In genomic region chr1:36088367-36088766, GRCm38 (mm10) we compare ENCODE assay signal across 8 mouse cellular contexts. TPM values are rescaled to one million over a fixed set of nuclear protein-coding genes. Genes with fewer than 3 reads are reported as not detected.
DNase-seq lines count a peak whose midpoint lies in the region; ATAC-seq and TF ChIP-seq lines count a peak whose summit lies in the region.

No protein-coding gene starts in this region.

- ATAC-seq in lung, embryonic 15.5 days (ENCODE audit: borderline replicate concordance, extremely low read depth, low FRiP score, low TSS enrichment) = no peak; the same call in 1 of the 2 replicates
- no peak for ATAC-seq in lung, postnatal 0 days
- no peak for ATAC-seq in embryonic facial prominence, embryonic 13.5 days (ENCODE audit: insufficient number of reproducible peaks, insufficient read depth, low FRiP score, low TSS enrichment, low read depth)
- ATAC-seq in kidney, postnatal 0 days (replicated peaks; ENCODE audit: low FRiP score, low read depth) = peak; percentile 26; the same call in 1 of the 2 replicates
- ATAC-seq in neural tube, embryonic 13.5 days (ENCODE audit: low read depth) = peak; percentile 49

- no peak overlapping the region for H3K9ac ChIP-seq in lung, embryonic 15.5 days
- H3K9ac ChIP-seq in lung, postnatal 0 days (replicated peaks; ENCODE audit: low read depth) = no peak overlapping the region
- H3K9ac ChIP-seq in embryonic facial prominence, embryonic 13.5 days = 0 out of 2 replicates have a peak overlapping the region, but pooled peaks have one; percentile 36
- H3K9ac ChIP-seq in kidney, postnatal 0 days (ENCODE audit: low read depth, low read length) = no peak overlapping the region
- H3K9ac ChIP-seq in neural tube, embryonic 13.5 days = peak overlapping the region; percentile 54

- WGBS in lung, embryonic 15.5 days = 48% methylated on average over 4 of the region's 4 CpGs
- WGBS in lung, postnatal 0 days = 56% methylated on average over 4 of the region's 4 CpGs
- 56% methylated on average over 4 of the region's 4 CpGs for WGBS in embryonic facial prominence, embryonic 13.5 days
- 42% methylated on average over 4 of the region's 4 CpGs for WGBS in kidney, postnatal 0 days
- 56% methylated on average over 4 of the region's 4 CpGs for WGBS in neural tube, embryonic 13.5 days

- H3K4me2 ChIP-seq in lung, embryonic 15.5 days = no peak overlapping the region; the same call in 1 of the 2 replicates
- H3K4me2 ChIP-seq in lung, postnatal 0 days (replicated peaks; ENCODE audit: low read depth, low read length) = no peak overlapping the region
- H3K4me2 ChIP-seq in embryonic facial prominence, embryonic 13.5 days = peak overlapping the region; percentile 24; the same call in 1 of the 2 replicates
- H3K4me2 ChIP-seq in kidney, postnatal 0 days (ENCODE audit: low read length) = no peak overlapping the region
- H3K4me2 ChIP-seq in neural tube, embryonic 13.5 days = no peak overlapping the region

- DNase-seq in lung, postnatal 0 days (ENCODE audit: low spot score) = no peak
- DNase-seq in kidney, postnatal 0 days (ENCODE audit: low spot score) = no peak
- DNase-seq in left cerebral cortex, postnatal 14 days (ENCODE audit: low spot score in 2 of 2) = no peak
- DNase-seq in right cerebral cortex, postnatal 14 days = no peak
- DNase-seq in layer of hippocampus, postnatal 36 days = no peak

- no peak overlapping the region for H3K4me3 ChIP-seq in lung, embryonic 15.5 days
- no peak overlapping the region for H3K4me3 ChIP-seq in lung, postnatal 0 days (ENCODE audit: low read depth, low read length)
- no peak overlapping the region for H3K4me3 ChIP-seq in embryonic facial prominence, embryonic 13.5 days
- no peak overlapping the region for H3K4me3 ChIP-seq in kidney, postnatal 0 days (replicated peaks; ENCODE audit: low read depth, low read length)
- H3K4me3 ChIP-seq in neural tube, embryonic 13.5 days = no peak overlapping the region

- no peak for TF ChIP-seq CTCF in lung, postnatal 0 days (IDR thresholded peaks at IDR 0.05)
- no peak for TF ChIP-seq CTCF in kidney, postnatal 0 days (IDR thresholded peaks at IDR 0.05; ENCODE audit: low read depth)

- no peaks in the 10 kb centered on the region for H3K27me3 ChIP-seq in lung, embryonic 15.5 days
- H3K27me3 ChIP-seq in lung, postnatal 0 days (replicated peaks; ENCODE audit: insufficient read depth, low read length) = no peaks in the 10 kb centered on the region
- H3K27me3 ChIP-seq in embryonic facial prominence, embryonic 13.5 days = no peaks in the 10 kb centered on the region
- H3K27me3 ChIP-seq in kidney, postnatal 0 days (ENCODE audit: insufficient read depth, low read length) = no peaks in the 10 kb centered on the region
- no peaks in the 10 kb centered on the region for H3K27me3 ChIP-seq in neural tube, embryonic 13.5 days

- intact Hi-C loops in left cerebral cortex, postnatal 14 days (cut with DNase I) = no loop called here

- peaks cover 28% of the 10 kb centered on the region for H3K4me1 ChIP-seq in lung, embryonic 15.5 days
- peaks cover 17% of the 10 kb centered on the region for H3K4me1 ChIP-seq in lung, postnatal 0 days (ENCODE audit: insufficient read depth, low read depth, low read length)
- peaks cover 31% of the 10 kb centered on the region for H3K4me1 ChIP-seq in embryonic facial prominence, embryonic 13.5 days
- peaks cover 33% of the 10 kb centered on the region for H3K4me1 ChIP-seq in kidney, postnatal 0 days (replicated peaks; ENCODE audit: insufficient read depth, low read length)
- peaks cover 50% of the 10 kb centered on the region for H3K4me1 ChIP-seq in neural tube, embryonic 13.5 days (replicated peaks)

- TF ChIP-seq EP300 in lung, postnatal 0 days (IDR thresholded peaks at IDR 0.05) = no peak

- no peaks in the 10 kb centered on the region for H3K9me3 ChIP-seq in lung, embryonic 15.5 days
- H3K9me3 ChIP-seq in lung, postnatal 0 days (ENCODE audit: low read length) = no peaks in the 10 kb centered on the region
- H3K9me3 ChIP-seq in embryonic facial prominence, embryonic 13.5 days = peaks cover 5% of the 10 kb centered on the region; the same call in 1 of the 2 replicates
- H3K9me3 ChIP-seq in kidney, postnatal 0 days (replicated peaks; ENCODE audit: low read length) = no peaks in the 10 kb centered on the region
- H3K9me3 ChIP-seq in neural tube, embryonic 13.5 days = no peaks in the 10 kb centered on the region

- H3K27ac ChIP-seq in lung, embryonic 15.5 days = peak overlapping the region; percentile 27
- H3K27ac ChIP-seq in lung, postnatal 0 days (ENCODE audit: low read length) = no peak overlapping the region
- peak overlapping the region; percentile 58 for H3K27ac ChIP-seq in embryonic facial prominence, embryonic 13.5 days
- H3K27ac ChIP-seq in kidney, postnatal 0 days = no peak overlapping the region
- H3K27ac ChIP-seq in neural tube, embryonic 13.5 days (replicated peaks) = peak overlapping the region; percentile 74

- peaks cover 16% of the 10 kb centered on the region for H3K36me3 ChIP-seq in lung, embryonic 15.5 days
- no peaks in the 10 kb centered on the region for H3K36me3 ChIP-seq in lung, postnatal 0 days (ENCODE audit: insufficient read depth, low read length)
- peaks cover 48% of the 10 kb centered on the region for H3K36me3 ChIP-seq in embryonic facial prominence, embryonic 13.5 days
- peaks cover 3% of the 10 kb centered on the region; the same call in 1 of the 2 replicates for H3K36me3 ChIP-seq in kidney, postnatal 0 days (ENCODE audit: insufficient read depth, low read length)
- H3K36me3 ChIP-seq in neural tube, embryonic 13.5 days = peaks cover 29% of the 10 kb centered on the region

RNA-seq across cellular contexts. Expression of gene Hs6st1, which starts 20.2 kb away (rescaled TPM):
- 11.7 and 12.7 TPM in 2 replicates for polyA plus RNA-seq in lung, embryonic 15.5 days (2015; fragmentation: Nextera tagmentation; extraction: Ambion mirVana)
- polyA plus RNA-seq in lung, postnatal 0 days (2015; fragmentation: Nextera tagmentation; extraction: Ambion mirVana) = 4.9 and 6.3 TPM in 2 replicates
- 5.4 and 6.1 TPM in 2 replicates for polyA plus RNA-seq in embryonic facial prominence, embryonic 13.5 days (2015; fragmentation: Nextera tagmentation; extraction: Ambion mirVana)
- polyA plus RNA-seq in kidney, postnatal 0 days (2015; fragmentation: Nextera tagmentation; extraction: Ambion mirVana) = 13.7 and 23.6 TPM in 2 replicates
- 12.0 and 16.9 TPM in 2 replicates for polyA plus RNA-seq in neural tube, embryonic 13.5 days (2015; fragmentation: Nextera tagmentation; extraction: Ambion mirVana)
- total RNA-seq in left cerebral cortex, postnatal 14 days (2021) = 10 to 100 TPM; 73.1 to 77.7 TPM
- 10 to 100 TPM; 38.7 to 39.9 TPM for total RNA-seq in layer of hippocampus, postnatal 36 days (2021)

Comparison
In these comparisons a context has a peak if more than half of its experiments do, and no peak if none do; other contexts are left out.
1. H3K27ac ChIP-seq: peak in lung, embryonic 15.5 days (single experiment), embryonic facial prominence, embryonic 13.5 days (single experiment) and neural tube, embryonic 13.5 days (single experiment); none in lung, postnatal 0 days (single experiment) and kidney, postnatal 0 days (single experiment).
2. ATAC-seq: peak in kidney, postnatal 0 days (single experiment) and neural tube, embryonic 13.5 days (single experiment); none in lung, embryonic 15.5 days (single experiment), lung, postnatal 0 days (single experiment) and embryonic facial prominence, embryonic 13.5 days (single experiment).
3. H3K9ac ChIP-seq: peak in embryonic facial prominence, embryonic 13.5 days (single experiment) and neural tube, embryonic 13.5 days (single experiment); none in lung, embryonic 15.5 days (single experiment), lung, postnatal 0 days (single experiment) and kidney, postnatal 0 days (single experiment).